Mouse (Mus musculus) liver (tissue): ENCODE measurements around the gene Hdx.

ENCODE experiments used
- DNase-seq: peaks from one replicate; pipeline ENCODE4 v3.0.0-alpha.2; 2020; ENCODE audit warnings: mixed read lengths

Hdx gene

GRCm38 (mm10) chrX:111696356-111697282, at the start of gene Hdx:
Gene Hdx (minus strand): TSS chrX:111697079.
- peak; percentile 39 for DNase-seq

- no peak for DNase-seq
Observed at GRCm38 (mm10) chrX:111685665-111686064, 11.2 kb downstream of the Hdx start.

- DNase-seq: no peak
Observed at GRCm38 (mm10) chrX:111671685-111672084, 25.2 kb downstream of the Hdx start.

GRCm38 (mm10) chrX:111660381-111660780, 36.5 kb downstream of the Hdx start:
- DNase-seq: no peak

GRCm38 (mm10) chrX:111658671-111659070, 38.2 kb downstream of the Hdx start:
- DNase-seq: no peak

GRCm38 (mm10) chrX:111644945-111645344, 51.9 kb downstream of the Hdx start:
- DNase-seq: no peak

GRCm38 (mm10) chrX:111640616-111641015, 56.3 kb downstream of the Hdx start:
- no peak for DNase-seq

- DNase-seq: no peak
Observed at GRCm38 (mm10) chrX:111597631-111598161, 99.2 kb downstream of the Hdx start.

- DNase-seq: no peak
Observed at GRCm38 (mm10) chrX:111587616-111588015, 109.3 kb downstream of the Hdx start.

- DNase-seq: no peak
Observed at GRCm38 (mm10) chrX:111577044-111577443, 119.8 kb downstream of the Hdx start.

- no peak for DNase-seq
Observed at GRCm38 (mm10) chrX:111537859-111538258, 159.0 kb downstream of the Hdx start, which contains the start of gene Rps6ka6. Gene Rps6ka6 (minus strand): TSS chrX:111537959.
